Mouse (Mus musculus) kidney, adult 2 months (tissue): ENCODE data around the gene Cltc.

Experiments
- CTCF ChIP-seq: fragments of 200-500 bp; conservative IDR thresholded peaks from 2 replicates; pipeline ENCODE4 v1.5.1; 2011; ENCODE audit warnings: low read depth, mild to moderate bottlenecking, control low read depth, low read length, moderate library complexity, mixed read lengths; ENCODE audit not compliant: insufficient read depth, insufficient read length
- POLR2A ChIP-seq: fragments of 200-500 bp; IDR thresholded peaks from one replicate; pipeline ENCODE4 v1.6.1; 2011; ENCODE audit warnings: low read depth, low read length, control low read depth

GRCm38 (mm10) chr11:86675520-86675919 lies 81.8 kb downstream of the Cltc start:
- TF ChIP-seq CTCF (no peak), POLR2A (no peak)
